Mouse (Mus musculus): ENCODE data around the gene Muc16.

DNA sequence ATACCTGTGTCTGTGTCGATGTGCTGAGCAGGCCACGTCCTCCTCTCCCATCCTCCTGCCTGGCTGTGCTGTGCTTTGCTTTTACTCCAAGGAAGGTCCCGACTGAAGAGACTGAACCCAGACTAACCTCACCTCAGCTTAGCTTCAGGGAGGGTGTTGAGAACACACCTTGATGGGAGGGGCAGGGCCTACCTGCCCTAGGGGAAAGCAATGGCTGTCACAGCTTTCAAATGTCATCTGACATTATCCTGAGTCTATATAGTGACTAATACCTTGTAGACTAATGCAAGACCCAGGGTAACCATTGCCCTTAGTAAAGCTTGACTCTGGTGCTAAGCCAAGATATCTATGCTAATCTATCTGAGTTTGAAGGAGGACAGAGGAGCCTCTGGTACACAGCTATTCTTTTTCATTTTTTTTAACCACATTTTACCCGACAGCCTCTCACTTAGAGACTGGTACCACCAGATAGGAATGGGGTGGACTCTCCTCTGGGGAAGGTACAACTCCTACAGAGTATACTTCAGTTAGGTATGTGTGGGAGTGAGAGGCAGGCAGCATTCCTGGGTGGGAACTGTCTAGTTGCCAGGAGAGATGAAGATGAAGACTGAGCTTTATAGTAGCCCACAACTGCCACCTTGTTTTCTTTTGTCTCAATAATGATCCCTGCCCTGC lies at the start of gene Muc16:
- TF ChIP-seq GATA1 (IDR thresholded peaks at IDR 0.05; ENCODE audit: borderline replicate concordance, low read length) (no peak), FLI1 (IDR thresholded peaks at IDR 0.05; ENCODE audit: low read length) (no peak)

Measured in megakaryocyte, embryonic 14.5 days (primary cell).